Mouse (Mus musculus): ENCODE measurements around the gene Gm20388. TPM values are rescaled to one million over a fixed set of nuclear protein-coding genes. Genes with fewer than 3 reads are reported as not detected.

Gene Gm20388
- polyA plus RNA-seq, 1 experiment: 18.7 TPM

GRCm38 (mm10) chr8:121924681-121925080 is 2014.0 kb downstream of the Gm20388 start:
- 84% methylated on average over 5 of the region's 5 CpGs for WGBS
- TF ChIP-seq POLR2A (IDR thresholded peaks at IDR 0.05; ENCODE audit: borderline replicate concordance, insufficient read depth, low read length) (no peak), CTCF (IDR thresholded peaks at IDR 0.05; ENCODE audit: borderline replicate concordance, insufficient read depth, low read depth, low read length) (no peak)
- H3K4me1 ChIP-seq (ENCODE audit: control insufficient read depth, insufficient read depth, low read length): no peaks in the 10 kb centered on the region
- DNase-seq: no peak
- no peak overlapping the region for H3K27ac ChIP-seq (ENCODE audit: insufficient read depth, low read length)
- H3K4me3 ChIP-seq (replicated peaks; ENCODE audit: insufficient read depth, low read depth, low read length): no peak overlapping the region
- no peaks in the 10 kb centered on the region for H3K27me3 ChIP-seq (ENCODE audit: control insufficient read depth, insufficient read depth, low read length)

- Histone ChIP-seq H3K27me3 (ENCODE audit: control insufficient read depth, insufficient read depth, low read length) (no peaks in the 10 kb centered on the region), H3K4me1 (ENCODE audit: control insufficient read depth, insufficient read depth, low read length) (no peaks in the 10 kb centered on the region), H3K4me3 (replicated peaks; ENCODE audit: insufficient read depth, low read depth, low read length) (no peak overlapping the region), H3K27ac (ENCODE audit: insufficient read depth, low read length) (no peak overlapping the region)
- TF ChIP-seq POLR2A (IDR thresholded peaks at IDR 0.05; ENCODE audit: borderline replicate concordance, insufficient read depth, low read length): no peak
- peak; percentile 87 for TF ChIP-seq CTCF (IDR thresholded peaks at IDR 0.05; ENCODE audit: borderline replicate concordance, insufficient read depth, low read depth, low read length)
- peak; percentile 66 to 78 for DNase-seq
- 24% methylated on average over 10 of the region's 10 CpGs for WGBS
Observed at GRCm38 (mm10) chr8:121925624-121926023, 2015.0 kb downstream of the Gm20388 start.

- no peaks in the 10 kb centered on the region for H3K4me1 ChIP-seq (ENCODE audit: control insufficient read depth, insufficient read depth, low read length)
- TF ChIP-seq CTCF (IDR thresholded peaks at IDR 0.05; ENCODE audit: borderline replicate concordance, insufficient read depth, low read depth, low read length) (no peak), POLR2A (IDR thresholded peaks at IDR 0.05; ENCODE audit: borderline replicate concordance, insufficient read depth, low read length) (no peak)
Observed at GRCm38 (mm10) chr8:121926266-121926665, 2015.6 kb downstream of the Gm20388 start.

GRCm38 (mm10) chr8:121927316-121927715 is 2016.7 kb downstream of the Gm20388 start:
- no peak overlapping the region for H3K4me3 ChIP-seq (replicated peaks; ENCODE audit: insufficient read depth, low read depth, low read length)
- no peaks in the 10 kb centered on the region for H3K27me3 ChIP-seq (ENCODE audit: control insufficient read depth, insufficient read depth, low read length)
- TF ChIP-seq POLR2A (IDR thresholded peaks at IDR 0.05; ENCODE audit: borderline replicate concordance, insufficient read depth, low read length): no peak
- peak; percentile 66; the same call in 1 of the 2 replicates for TF ChIP-seq CTCF (IDR thresholded peaks at IDR 0.05; ENCODE audit: borderline replicate concordance, insufficient read depth, low read depth, low read length)
- no peaks in the 10 kb centered on the region for H3K4me1 ChIP-seq (ENCODE audit: control insufficient read depth, insufficient read depth, low read length)
- 40% methylated on average over 8 of the region's 8 CpGs for WGBS
- DNase-seq: peak; percentile 44 to 53
- H3K27ac ChIP-seq (ENCODE audit: insufficient read depth, low read length): no peak overlapping the region

More at GRCm38 (mm10) chr8:121926266-121926665, 2015.6 kb downstream of the Gm20388 start:
- Histone ChIP-seq H3K4me3 (replicated peaks; ENCODE audit: insufficient read depth, low read depth, low read length) (no peak overlapping the region), H3K27ac (ENCODE audit: insufficient read depth, low read length) (no peak overlapping the region), H3K27me3 (ENCODE audit: control insufficient read depth, insufficient read depth, low read length) (no peaks in the 10 kb centered on the region)
- DNase-seq: no peak
- WGBS: 68% methylated on average over 8 of the region's 8 CpGs

- Histone ChIP-seq H3K27ac (ENCODE audit: insufficient read depth, low read length) (no peak overlapping the region), H3K4me3 (replicated peaks; ENCODE audit: insufficient read depth, low read depth, low read length) (no peak overlapping the region), H3K4me1 (ENCODE audit: control insufficient read depth, insufficient read depth, low read length) (peaks cover 1% of the 10 kb centered on the region; the same call in 1 of the 2 replicates), H3K27me3 (ENCODE audit: control insufficient read depth, insufficient read depth, low read length) (no peaks in the 10 kb centered on the region)
- WGBS: 85% methylated on average over 4 of the region's 4 CpGs
- no peak for DNase-seq
- no peak for TF ChIP-seq CTCF (IDR thresholded peaks at IDR 0.05; ENCODE audit: borderline replicate concordance, insufficient read depth, low read depth, low read length)
- no peak for TF ChIP-seq POLR2A (IDR thresholded peaks at IDR 0.05; ENCODE audit: borderline replicate concordance, insufficient read depth, low read length)
Observed at GRCm38 (mm10) chr8:121930047-121930446, 2019.4 kb downstream of the Gm20388 start.

GRCm38 (mm10) chr8:121931571-121931970 is 2020.9 kb downstream of the Gm20388 start:
- H3K27ac ChIP-seq (ENCODE audit: insufficient read depth, low read length): no peak overlapping the region
- WGBS: 79% methylated on average over 7 of the region's 7 CpGs
- no peak for TF ChIP-seq CTCF (IDR thresholded peaks at IDR 0.05; ENCODE audit: borderline replicate concordance, insufficient read depth, low read depth, low read length)
- DNase-seq: no peak
- H3K4me1 ChIP-seq (ENCODE audit: control insufficient read depth, insufficient read depth, low read length): peaks cover 14% of the 10 kb centered on the region
- H3K4me3 ChIP-seq (replicated peaks; ENCODE audit: insufficient read depth, low read depth, low read length): no peak overlapping the region
- H3K27me3 ChIP-seq (ENCODE audit: control insufficient read depth, insufficient read depth, low read length): no peaks in the 10 kb centered on the region

GRCm38 (mm10) chr8:121932026-121932667 is 2021.5 kb downstream of the Gm20388 start:
- no peak for TF ChIP-seq CTCF (IDR thresholded peaks at IDR 0.05; ENCODE audit: borderline replicate concordance, insufficient read depth, low read depth, low read length)
- TF ChIP-seq POLR2A (IDR thresholded peaks at IDR 0.05; ENCODE audit: borderline replicate concordance, insufficient read depth, low read length): no peak
- no peak overlapping the region for H3K4me3 ChIP-seq (replicated peaks; ENCODE audit: insufficient read depth, low read depth, low read length)
- no peak overlapping the region for H3K27ac ChIP-seq (ENCODE audit: insufficient read depth, low read length)
- H3K27me3 ChIP-seq (ENCODE audit: control insufficient read depth, insufficient read depth, low read length): no peaks in the 10 kb centered on the region
- peaks cover 14% of the 10 kb centered on the region for H3K4me1 ChIP-seq (ENCODE audit: control insufficient read depth, insufficient read depth, low read length)
- 83% methylated on average over 12 of the region's 12 CpGs for WGBS
- DNase-seq: no peak
